Mouse (Mus musculus): ENCODE measurements around the gene Fgf7. TPM values are rescaled to one million over a fixed set of nuclear protein-coding genes. Genes with fewer than 3 reads are reported as not detected.

Fgf7 gene
- polyA plus RNA-seq, 1 experiment from 2014 or later: 0.93 TPM

- H3K27me3 ChIP-seq: no peaks in the 10 kb centered on the region
- H3K9me3 ChIP-seq (replicated peaks): no peaks in the 10 kb centered on the region
- H3K4me2 ChIP-seq: no peak overlapping the region
- no peaks in the 10 kb centered on the region for H3K36me3 ChIP-seq (ENCODE audit: poor library complexity, severe bottlenecking)
- H3K9ac ChIP-seq: no peak overlapping the region
- no peak overlapping the region for H3K4me3 ChIP-seq
- ATAC-seq: no peak
- H3K4me1 ChIP-seq: peaks cover 13% of the 10 kb centered on the region
- no peak overlapping the region for H3K27ac ChIP-seq
- 95% methylated on average over 3 of the region's 3 CpGs for WGBS
Observed at GRCm38 (mm10) chr2:126065303-126065856, 30.9 kb downstream of the Fgf7 start.

DNA sequence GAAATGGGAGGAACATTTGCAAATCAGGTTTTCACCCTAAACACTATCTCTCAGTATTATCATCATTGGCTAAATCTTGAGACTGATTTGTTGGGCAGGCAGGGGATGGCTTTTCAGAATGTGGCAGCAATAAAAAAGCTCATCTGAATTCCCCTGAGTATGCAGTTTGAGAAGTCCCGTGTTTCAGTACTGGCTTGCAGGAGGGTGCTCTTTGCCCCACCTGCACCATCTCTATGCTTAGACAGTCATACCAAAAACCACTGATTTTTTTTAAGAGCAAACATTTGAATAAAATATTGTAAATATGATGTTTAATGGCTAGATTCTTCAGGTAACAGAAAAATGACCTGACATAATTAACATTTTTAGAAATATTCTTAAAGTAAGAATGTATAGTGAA, 35.3 kb downstream of the Fgf7 start:
- 77% methylated on average over 1 of the region's 1 CpGs for WGBS

GRCm38 (mm10) chr2:126073744-126074143, 39.3 kb downstream of the Fgf7 start:
- 93% methylated on average over 4 of the region's 4 CpGs for WGBS
- Histone ChIP-seq H3K36me3 (ENCODE audit: poor library complexity, severe bottlenecking) (no peaks in the 10 kb centered on the region), H3K9ac (no peak overlapping the region), H3K4me1 (no peaks in the 10 kb centered on the region), H3K4me3 (no peak overlapping the region), H3K27ac (no peak overlapping the region), H3K27me3 (no peaks in the 10 kb centered on the region), H3K9me3 (replicated peaks) (no peaks in the 10 kb centered on the region), H3K4me2 (no peak overlapping the region)
- ATAC-seq: no peak

More for the DNA sequence above, 35.3 kb downstream of the Fgf7 start:
- Histone ChIP-seq H3K27me3 (no peaks in the 10 kb centered on the region), H3K27ac (no peak overlapping the region), H3K9me3 (replicated peaks) (no peaks in the 10 kb centered on the region), H3K9ac (no peak overlapping the region), H3K4me2 (no peak overlapping the region), H3K4me3 (no peak overlapping the region), H3K4me1 (no peaks in the 10 kb centered on the region), H3K36me3 (ENCODE audit: poor library complexity, severe bottlenecking) (no peaks in the 10 kb centered on the region)
- ATAC-seq: no peak

DNA sequence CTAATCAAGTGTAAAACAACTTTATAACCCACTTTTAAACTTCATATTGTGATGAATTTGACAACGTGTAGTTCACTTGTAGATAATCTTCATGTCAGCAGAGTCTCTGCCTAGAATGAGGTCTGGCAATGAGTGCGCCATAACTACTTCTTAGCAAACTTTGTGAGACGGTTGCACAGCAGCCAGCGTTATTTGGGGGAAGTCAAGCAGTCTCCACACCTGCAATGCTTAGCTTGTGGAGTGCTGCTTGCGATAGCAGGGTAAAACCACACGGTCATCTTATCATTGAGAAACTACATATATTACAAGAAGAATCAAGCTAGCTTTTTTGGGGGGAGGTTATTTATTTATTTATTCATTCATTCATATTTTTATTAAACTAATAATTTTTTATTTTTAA, 42.0 kb downstream of the Fgf7 start:
- WGBS: 95% methylated on average over 6 of the region's 6 CpGs
- Histone ChIP-seq H3K27ac (no peak overlapping the region), H3K9me3 (replicated peaks) (no peaks in the 10 kb centered on the region), H3K27me3 (no peaks in the 10 kb centered on the region), H3K9ac (no peak overlapping the region), H3K4me2 (no peak overlapping the region), H3K36me3 (ENCODE audit: poor library complexity, severe bottlenecking) (no peaks in the 10 kb centered on the region), H3K4me3 (no peak overlapping the region), H3K4me1 (no peaks in the 10 kb centered on the region)
- no peak for ATAC-seq

GRCm38 (mm10) chr2:126079086-126079485, 44.6 kb downstream of the Fgf7 start:
- H3K36me3 ChIP-seq (ENCODE audit: poor library complexity, severe bottlenecking): no peaks in the 10 kb centered on the region
- no peaks in the 10 kb centered on the region for H3K27me3 ChIP-seq
- no peak overlapping the region for H3K27ac ChIP-seq
- ATAC-seq: no peak
- 81% methylated on average over 2 of the region's 2 CpGs for WGBS
- no peaks in the 10 kb centered on the region for H3K9me3 ChIP-seq (replicated peaks)
- H3K4me2 ChIP-seq: no peak overlapping the region
- no peak overlapping the region for H3K9ac ChIP-seq
- no peak overlapping the region for H3K4me3 ChIP-seq
- no peaks in the 10 kb centered on the region for H3K4me1 ChIP-seq

- H3K27me3 ChIP-seq: no peaks in the 10 kb centered on the region
- ATAC-seq: no peak
- WGBS: 84% methylated on average over 3 of the region's 3 CpGs
Observed at GRCm38 (mm10) chr2:126084326-126084725, 49.9 kb downstream of the Fgf7 start.

DNA sequence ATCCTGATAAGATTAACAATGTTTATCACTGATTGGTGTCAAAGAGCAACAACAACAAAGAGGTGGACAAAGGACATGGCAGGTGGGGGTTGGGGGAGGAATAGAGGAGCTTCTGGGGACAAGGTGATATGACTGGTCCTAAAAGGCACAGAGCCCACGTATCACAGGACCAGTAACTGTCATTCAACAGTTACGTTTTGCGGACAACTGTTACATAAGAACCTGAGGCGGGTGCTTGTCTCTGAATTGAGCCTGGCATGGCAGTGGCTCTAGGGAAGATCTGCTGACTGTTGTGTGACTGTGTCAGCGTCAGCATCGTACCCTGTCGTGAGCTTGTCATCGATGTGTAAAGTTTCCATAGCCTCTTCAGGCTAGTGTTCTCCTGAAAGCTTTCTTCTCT, 51.7 kb downstream of the Fgf7 start:
- WGBS: 65% methylated on average over 8 of the region's 8 CpGs
- H3K4me3 ChIP-seq: no peak overlapping the region

More at GRCm38 (mm10) chr2:126084326-126084725, 49.9 kb downstream of the Fgf7 start:
- Histone ChIP-seq H3K9me3 (replicated peaks) (no peaks in the 10 kb centered on the region), H3K36me3 (ENCODE audit: poor library complexity, severe bottlenecking) (no peaks in the 10 kb centered on the region), H3K9ac (no peak overlapping the region), H3K4me2 (no peak overlapping the region), H3K27ac (no peak overlapping the region), H3K4me3 (no peak overlapping the region), H3K4me1 (no peaks in the 10 kb centered on the region)

GRCm38 (mm10) chr2:126090432-126090831, 56.0 kb downstream of the Fgf7 start:
- Histone ChIP-seq H3K36me3 (ENCODE audit: poor library complexity, severe bottlenecking) (no peaks in the 10 kb centered on the region), H3K27ac (no peak overlapping the region), H3K9ac (no peak overlapping the region), H3K4me3 (no peak overlapping the region), H3K4me1 (no peaks in the 10 kb centered on the region), H3K4me2 (no peak overlapping the region), H3K9me3 (replicated peaks) (no peaks in the 10 kb centered on the region), H3K27me3 (no peaks in the 10 kb centered on the region)
- no peak for ATAC-seq
- WGBS: 62% methylated on average over 5 of the region's 5 CpGs

More for the DNA sequence above, 51.7 kb downstream of the Fgf7 start:
- Histone ChIP-seq H3K4me1 (no peaks in the 10 kb centered on the region), H3K9me3 (replicated peaks) (no peaks in the 10 kb centered on the region), H3K27me3 (no peaks in the 10 kb centered on the region), H3K36me3 (ENCODE audit: poor library complexity, severe bottlenecking) (no peaks in the 10 kb centered on the region), H3K4me2 (no peak overlapping the region), H3K27ac (no peak overlapping the region), H3K9ac (no peak overlapping the region)
- ATAC-seq: no peak

DNA sequence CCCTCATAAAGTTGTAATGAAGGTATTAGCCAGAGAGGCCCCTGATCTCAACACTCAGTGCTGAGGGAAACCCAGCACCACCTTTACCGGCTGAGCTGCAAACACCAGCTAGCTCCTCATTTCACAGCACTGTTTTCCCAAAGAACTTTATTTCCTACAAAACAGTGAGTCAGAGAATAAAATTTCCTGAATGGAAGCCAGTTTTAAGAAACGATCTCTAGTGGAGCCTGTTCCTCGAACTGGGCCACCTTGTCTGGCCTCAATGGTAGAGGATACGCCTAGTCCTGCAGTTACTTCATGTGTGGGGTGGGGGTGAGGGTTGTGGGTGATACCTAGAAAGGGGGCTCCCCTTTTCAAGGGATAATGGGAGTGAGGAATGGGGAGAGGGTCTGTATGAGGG, 60.2 kb downstream of the Fgf7 start:
- 87% methylated on average over 4 of the region's 4 CpGs for WGBS
- no peaks in the 10 kb centered on the region for H3K9me3 ChIP-seq (replicated peaks)
- no peaks in the 10 kb centered on the region for H3K4me1 ChIP-seq
- H3K4me2 ChIP-seq: no peak overlapping the region
- H3K9ac ChIP-seq: no peak overlapping the region
- H3K27me3 ChIP-seq: no peaks in the 10 kb centered on the region
- no peaks in the 10 kb centered on the region for H3K36me3 ChIP-seq (ENCODE audit: poor library complexity, severe bottlenecking)
- no peak for ATAC-seq
- no peak overlapping the region for H3K27ac ChIP-seq
- no peak overlapping the region for H3K4me3 ChIP-seq

Other genes with a start within 250 kb of the Fgf7 start
- 27.0 and 32.0 TPM in 2 replicates for gene Galk2, start 175.5 kb upstream of the Fgf7 start, polyA plus RNA-seq (2015; fragmentation: Nextera tagmentation; extraction: Ambion mirVana)
- 69.9 and 73.8 TPM in 2 replicates for gene Cops2, start 175.5 kb upstream of the Fgf7 start, polyA plus RNA-seq (2015; fragmentation: Nextera tagmentation; extraction: Ambion mirVana)
- not detected in 2 replicates for gene Fam227b, start 117.3 kb downstream of the Fgf7 start, polyA plus RNA-seq (2015; fragmentation: Nextera tagmentation; extraction: Ambion mirVana)
- 20.3 and 25.8 TPM in 2 replicates for gene Dtwd1, start 117.5 kb downstream of the Fgf7 start, polyA plus RNA-seq (2015; fragmentation: Nextera tagmentation; extraction: Ambion mirVana)
- gene Gm17555, start 180.4 kb downstream of the Fgf7 start, polyA plus RNA-seq (2015; fragmentation: Nextera tagmentation; extraction: Ambion mirVana): not detected in 2 replicates